In genomic region chr3:130494665-130495396, GRCm38 (mm10) we compare ENCODE assay signal across 8 mouse cellular contexts.
DNase-seq lines count a peak whose midpoint lies in the region; ATAC-seq and TF ChIP-seq lines count a peak whose summit lies in the region.

No protein-coding gene starts in this region.

- no peak for TF ChIP-seq CTCF in thymus, adult 2 months (IDR thresholded peaks at IDR 0.05; ENCODE audit: borderline replicate concordance, control insufficient read depth, extremely low read depth, insufficient read depth, low read length, poor library complexity)

- no peaks in the 10 kb centered on the region for H3K36me3 ChIP-seq in thymus, adult 2 months (ENCODE audit: control insufficient read depth, insufficient read depth, low read length)
- no peaks in the 10 kb centered on the region for H3K36me3 ChIP-seq in lung, embryonic 15.5 days

- H3K4me2 ChIP-seq in lung, embryonic 15.5 days: no peak overlapping the region

- H3K9me3 ChIP-seq in lung, embryonic 15.5 days: no peaks in the 10 kb centered on the region

- no peak for TF ChIP-seq POLR2A in thymus, adult 2 months (IDR thresholded peaks at IDR 0.05; ENCODE audit: control insufficient read depth, extremely low read depth, insufficient read depth, low read length, poor library complexity)

- intact Hi-C loops in gastrocnemius, postnatal 36 days (cut with DNase I): loop anchor here (5.0 kb wide), 1 partner anchor 77 kb away; no protein-coding TSS in a partner anchor

- WGBS in thymus, adult 2 months: 84% methylated on average over 20 of the region's 20 CpGs
- 71% methylated on average over 20 of the region's 20 CpGs for WGBS in lung, embryonic 15.5 days

- peak; percentile 21 for DNase-seq in CD4-positive, CD25-positive, alpha-beta regulatory T cell, adult 2 months (ENCODE audit: low read depth, low spot score)
- DNase-seq in thymus, adult 2 months: peak; percentile 1
- DNase-seq in thymus, adult 18-20 months: no peak
- peak; percentile 26 to 53 for DNase-seq in gastrocnemius, postnatal 36 days
- DNase-seq in testis, postnatal 10 days (ENCODE audit: low spot score): peak; percentile 54

- no peak overlapping the region for H3K27ac ChIP-seq in thymus, adult 2 months (ENCODE audit: control insufficient read depth, insufficient read depth, low read length)
- H3K27ac ChIP-seq in lung, embryonic 15.5 days: no peak overlapping the region

- ATAC-seq in CD4-positive, CD25-positive, alpha-beta regulatory T cell, adult 4 months: no peak
- peak; percentile 52; the same call in 1 of the 2 replicates for ATAC-seq in lung, embryonic 15.5 days (ENCODE audit: borderline replicate concordance, extremely low read depth, low FRiP score, low TSS enrichment)
- no peak for ATAC-seq in activated CD4-positive, CD25-positive, alpha-beta regulatory T cell, adult 4 months

- H3K27me3 ChIP-seq in thymus, adult 2 months (ENCODE audit: control insufficient read depth, insufficient read depth, low read length): no peaks in the 10 kb centered on the region
- H3K27me3 ChIP-seq in lung, embryonic 15.5 days: no peaks in the 10 kb centered on the region

- no peaks in the 10 kb centered on the region for H3K4me1 ChIP-seq in thymus, adult 2 months (replicated peaks; ENCODE audit: control insufficient read depth, insufficient read depth, low read length)
- no peaks in the 10 kb centered on the region for H3K4me1 ChIP-seq in lung, embryonic 15.5 days

- no peak overlapping the region for H3K4me3 ChIP-seq in thymus, adult 2 months (ENCODE audit: control insufficient read depth, insufficient read depth, low read length)
- H3K4me3 ChIP-seq in lung, embryonic 15.5 days: no peak overlapping the region

- H3K9ac ChIP-seq in lung, embryonic 15.5 days: no peak overlapping the region

Comparison
In these comparisons a context has a peak if more than half of its experiments do, and no peak if none do; other contexts are left out.
1. DNase-seq: peak in CD4-positive, CD25-positive, alpha-beta regulatory T cell, adult 2 months (single experiment), thymus, adult 2 months (single experiment), gastrocnemius, postnatal 36 days (2 of 2) and testis, postnatal 10 days (single experiment); none in thymus, adult 18-20 months (0 of 2).